Mouse (Mus musculus): ENCODE results near the gene Secisbp2.

Gene Secisbp2

DNA sequence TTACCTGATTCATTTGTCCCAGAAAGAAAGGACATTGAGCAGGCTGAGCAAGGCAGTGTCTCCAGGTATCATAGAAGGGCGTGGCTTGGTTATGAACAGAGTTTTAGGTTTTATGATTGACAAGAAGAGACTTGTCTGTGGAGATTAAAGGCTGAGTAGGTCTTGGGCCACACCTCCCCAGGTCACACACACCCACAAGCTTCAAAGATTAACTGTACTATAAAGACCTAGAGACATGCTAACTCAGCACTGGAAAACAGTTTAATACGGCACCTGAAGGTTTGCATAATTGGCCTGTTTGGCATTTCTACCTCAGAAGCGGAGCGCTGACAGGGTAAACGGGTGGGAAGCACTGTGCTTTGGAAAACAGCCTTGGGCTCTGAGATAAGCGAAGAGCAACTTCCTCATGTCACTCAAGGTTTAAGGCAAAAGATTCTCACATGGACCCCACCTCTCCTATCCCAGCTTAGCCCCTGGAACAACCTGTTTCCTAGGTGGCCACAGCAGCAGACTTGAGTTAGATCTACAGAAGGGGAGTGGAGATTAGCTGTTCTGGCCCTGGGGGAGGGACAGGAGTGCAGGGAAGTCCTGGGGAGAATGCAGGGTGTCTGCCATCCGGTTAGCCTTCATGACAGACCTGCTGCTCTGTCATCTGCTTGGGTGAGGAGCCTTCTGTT lies 33.9 kb downstream of the Secisbp2 start:
- CTCF ChIA-PET: no interaction called here

DNA sequence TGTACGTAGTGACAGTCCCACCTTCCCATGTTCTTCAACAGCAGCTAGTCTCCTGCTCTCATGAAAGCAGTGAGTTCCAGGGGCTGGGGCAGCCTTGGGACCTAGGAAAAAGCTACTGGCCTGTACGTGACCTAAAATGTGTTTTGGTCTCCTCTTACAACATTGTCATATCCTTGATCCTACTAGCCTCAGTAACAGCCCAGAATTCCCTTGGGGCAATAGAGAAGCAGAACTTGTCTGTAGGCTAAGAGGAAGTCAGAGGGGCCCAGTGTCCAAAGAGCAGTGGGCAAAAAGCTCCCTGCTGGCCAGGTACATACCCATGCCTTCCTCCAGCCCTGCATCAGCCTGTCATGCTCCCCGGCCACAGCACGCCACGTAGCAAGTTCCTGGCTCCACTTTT lies 35.5 kb downstream of the Secisbp2 start:
- CTCF ChIA-PET: interaction anchor here (1.3 kb wide), 1 partner anchor 489 kb away, joined by 10 read pairs; no protein-coding TSS in a partner anchor

DNA sequence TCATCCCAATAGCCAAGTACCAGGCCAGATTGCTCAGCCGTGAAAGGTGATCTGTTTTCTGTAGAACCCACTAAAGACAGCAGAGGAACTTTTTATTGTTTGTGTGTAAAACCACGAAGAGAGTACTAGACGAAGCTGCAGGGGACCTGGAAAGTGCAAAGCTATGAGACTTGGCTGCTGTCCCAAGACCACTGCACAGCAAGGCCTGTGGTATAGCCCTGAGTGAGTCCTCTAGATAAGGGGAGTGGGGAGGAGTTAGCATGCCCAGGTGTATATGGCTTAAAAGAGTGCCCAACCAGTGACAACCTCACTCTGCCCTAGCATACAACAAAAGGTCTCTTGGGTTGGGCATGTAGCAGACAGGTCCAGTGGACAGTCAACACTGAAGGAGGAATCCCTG lies 37.2 kb downstream of the Secisbp2 start:
- CTCF ChIA-PET: no interaction called here

DNA sequence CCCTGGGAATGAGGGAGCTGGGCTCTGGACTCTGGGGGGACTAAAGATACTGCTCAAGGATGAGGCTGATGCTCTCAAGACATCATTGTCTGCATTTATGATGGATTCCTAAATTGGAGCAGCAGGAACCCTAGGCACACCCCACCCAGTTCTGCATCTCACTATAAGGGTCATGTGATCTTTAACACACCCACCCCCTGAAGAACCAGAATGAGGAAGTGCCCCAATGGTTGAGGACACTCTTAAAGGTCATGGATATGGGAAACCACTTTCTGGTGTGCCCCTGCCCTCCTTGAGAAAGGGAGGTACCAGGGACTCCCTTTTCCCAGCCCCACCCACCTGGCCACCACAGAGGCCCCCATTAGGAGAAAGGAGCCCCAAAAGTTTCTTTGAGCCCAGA lies 45.0 kb downstream of the Secisbp2 start:
- CTCF ChIA-PET: no interaction called here

DNA sequence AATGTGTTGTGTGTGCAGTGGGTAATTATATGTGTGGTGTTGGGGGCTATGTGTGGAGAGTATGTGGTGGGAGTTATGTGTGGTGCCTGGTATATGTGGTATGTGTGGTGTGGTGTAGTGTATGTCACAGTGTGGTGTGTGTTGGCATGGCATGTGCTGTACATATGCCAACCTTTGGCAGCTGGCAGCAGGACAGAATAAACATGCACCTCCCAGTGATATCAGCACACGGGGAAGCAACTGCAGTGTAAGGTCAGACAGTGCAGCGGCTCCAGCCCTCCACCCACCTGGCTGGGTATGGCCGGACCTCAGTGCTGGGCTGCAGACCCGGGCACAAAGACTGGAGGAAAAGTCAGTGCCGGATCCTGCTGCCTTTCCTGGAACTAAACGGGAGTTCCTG lies 46.0 kb downstream of the Secisbp2 start:
- CTCF ChIA-PET: no interaction called here

DNA sequence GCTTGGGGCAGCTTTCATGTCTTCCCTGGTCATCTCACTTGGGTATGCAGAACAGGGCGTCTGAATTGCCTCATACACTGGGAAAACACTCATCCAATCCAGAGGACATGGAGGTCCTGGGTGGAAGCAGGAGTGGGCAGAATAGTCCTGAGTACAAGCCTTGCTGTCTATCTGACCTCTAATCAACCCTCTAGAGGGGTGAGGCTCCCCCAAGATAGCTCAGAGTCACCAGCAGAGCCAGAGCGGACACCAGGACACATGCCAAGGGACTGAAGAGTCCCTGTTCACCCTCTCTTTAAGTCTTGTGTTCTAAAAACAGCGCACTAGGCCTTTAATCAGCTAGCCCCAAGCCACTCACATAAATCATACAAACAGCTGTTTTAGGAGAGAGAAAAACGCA lies 46.4 kb downstream of the Secisbp2 start:
- CTCF ChIA-PET: no interaction called here

DNA sequence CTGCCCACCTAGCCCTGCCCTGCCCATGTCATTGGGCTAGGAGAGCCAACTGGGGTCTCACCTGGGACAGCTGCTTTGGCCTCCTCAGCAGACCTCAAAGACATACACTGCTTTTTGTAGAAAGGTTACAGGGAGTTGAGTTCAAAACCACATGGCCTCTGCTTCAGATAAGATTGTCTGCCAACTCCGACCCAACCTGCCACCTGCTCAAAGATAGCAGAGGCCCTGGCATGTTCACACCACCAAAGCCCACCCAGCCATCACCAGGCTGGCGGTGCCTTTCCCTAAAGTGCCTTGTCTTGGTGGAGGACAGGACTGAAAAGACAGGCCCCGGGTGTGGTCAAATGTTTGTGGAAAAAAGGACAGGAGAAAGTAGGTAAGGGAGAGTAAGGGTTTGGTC lies 46.8 kb downstream of the Secisbp2 start:
- CTCF ChIA-PET: no interaction called here

DNA sequence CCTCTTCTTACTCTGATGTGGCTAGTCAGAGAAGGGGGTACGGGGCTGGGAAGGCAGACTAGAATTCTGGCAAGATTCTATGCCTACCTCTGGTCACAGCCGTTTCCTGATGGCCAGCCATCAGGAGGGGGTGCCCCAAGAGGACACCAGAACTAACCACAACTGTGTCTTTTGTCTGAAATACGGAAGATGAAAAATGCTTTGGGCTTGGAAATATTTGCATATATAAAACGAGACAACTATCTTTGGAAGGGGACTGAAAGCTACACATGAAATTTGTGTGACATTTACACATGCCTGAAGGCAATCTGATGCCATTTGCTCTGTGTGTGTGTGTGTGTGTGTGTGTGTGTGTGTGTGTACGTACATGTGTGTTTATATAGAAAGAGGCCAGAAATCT lies 52.4 kb downstream of the Secisbp2 start:
- CTCF ChIA-PET: no interaction called here

DNA sequence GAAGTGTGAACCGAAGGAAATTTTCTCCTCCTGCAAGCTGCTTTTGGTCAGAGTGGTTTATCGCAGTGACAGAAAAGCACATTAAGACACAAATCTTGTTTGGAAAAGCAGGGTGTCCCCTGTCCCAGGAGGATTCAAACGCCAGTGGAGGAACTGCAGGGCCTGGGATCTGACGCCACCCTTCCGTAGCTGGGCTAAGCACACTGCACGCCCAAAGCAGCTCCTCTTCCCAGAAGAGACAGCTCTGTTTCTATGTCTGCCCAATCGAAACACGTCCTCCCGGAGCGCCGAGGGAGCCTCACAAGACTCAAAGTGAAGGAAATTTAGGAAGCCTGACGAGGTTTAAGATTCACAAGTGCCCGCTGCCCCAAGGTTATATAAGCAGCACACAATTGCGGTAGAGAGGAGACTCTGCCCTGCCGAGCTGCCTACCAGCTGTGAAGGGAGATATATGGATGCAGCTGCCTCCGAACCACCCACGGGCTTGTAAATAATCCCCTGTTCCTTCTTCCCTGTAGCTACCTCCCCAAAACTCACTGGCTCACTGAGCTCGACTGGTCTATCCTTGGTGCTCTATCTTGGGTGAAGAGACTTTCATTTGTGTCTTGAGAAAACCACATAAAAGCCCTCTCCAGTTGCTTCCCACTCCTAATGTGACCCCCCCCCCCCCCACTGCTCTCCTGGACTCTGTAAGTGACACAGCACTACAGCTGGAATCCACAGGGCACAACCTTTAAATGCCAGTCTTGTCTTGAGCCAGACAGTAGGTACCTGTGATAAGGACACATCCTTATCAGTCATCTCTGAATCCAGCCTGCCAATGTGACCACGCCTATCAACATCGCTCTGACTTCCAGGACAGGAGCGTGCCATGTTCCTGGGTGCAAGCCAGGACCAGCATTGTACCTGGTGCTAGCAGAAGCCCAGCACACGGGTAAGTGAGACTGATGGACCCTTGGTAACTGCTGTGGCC lies 54.7 kb downstream of the Secisbp2 start:
- CTCF ChIA-PET: interaction anchor here (0.8 kb wide), 1 partner anchor 9 kb away, joined by 4 read pairs; no protein-coding TSS in a partner anchor

DNA sequence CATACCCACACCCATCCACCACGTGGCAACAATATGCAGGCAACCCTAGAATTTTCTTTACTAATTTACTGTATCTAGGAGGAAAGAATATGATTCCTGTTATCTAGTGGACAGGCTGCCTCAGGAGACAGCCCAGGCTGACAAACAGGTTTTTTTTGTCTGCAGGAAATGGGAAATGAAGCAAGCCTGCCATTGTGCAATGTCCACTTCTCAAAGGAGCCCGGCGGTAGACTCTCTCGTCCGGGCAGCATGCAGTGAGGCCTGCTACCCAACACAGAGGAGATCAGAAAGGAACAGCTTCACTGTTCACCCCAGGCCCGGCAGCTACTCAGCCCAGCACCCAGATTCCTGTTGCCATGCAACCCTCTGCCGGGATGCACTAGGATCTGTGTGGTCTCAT lies 59.2 kb downstream of the Secisbp2 start:
- CTCF ChIA-PET: interaction anchor here (0.6 kb wide), 2 partner anchors 18 to 320 kb away, joined by 3 to 5 read pairs; no protein-coding TSS in a partner anchor

DNA sequence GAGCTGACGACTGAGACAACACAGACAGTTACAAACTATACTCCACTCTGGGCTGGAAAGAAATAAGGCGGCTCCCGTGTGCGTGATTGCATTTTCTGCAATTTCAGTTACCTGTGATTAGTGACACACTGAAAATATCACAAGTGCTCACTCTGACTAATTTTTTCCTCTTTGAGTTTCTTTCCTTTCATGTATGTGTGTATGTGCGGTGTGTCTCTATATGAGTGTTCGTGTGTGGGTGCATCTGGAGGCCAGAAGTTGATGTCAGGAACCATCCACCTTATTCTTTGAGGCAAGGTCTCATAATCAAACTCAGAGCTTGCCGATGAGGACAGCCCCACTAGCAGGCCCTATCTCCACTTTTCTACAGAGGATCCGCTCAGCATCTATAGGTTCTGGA lies 60.5 kb downstream of the Secisbp2 start:
- CTCF ChIA-PET: no interaction called here

DNA sequence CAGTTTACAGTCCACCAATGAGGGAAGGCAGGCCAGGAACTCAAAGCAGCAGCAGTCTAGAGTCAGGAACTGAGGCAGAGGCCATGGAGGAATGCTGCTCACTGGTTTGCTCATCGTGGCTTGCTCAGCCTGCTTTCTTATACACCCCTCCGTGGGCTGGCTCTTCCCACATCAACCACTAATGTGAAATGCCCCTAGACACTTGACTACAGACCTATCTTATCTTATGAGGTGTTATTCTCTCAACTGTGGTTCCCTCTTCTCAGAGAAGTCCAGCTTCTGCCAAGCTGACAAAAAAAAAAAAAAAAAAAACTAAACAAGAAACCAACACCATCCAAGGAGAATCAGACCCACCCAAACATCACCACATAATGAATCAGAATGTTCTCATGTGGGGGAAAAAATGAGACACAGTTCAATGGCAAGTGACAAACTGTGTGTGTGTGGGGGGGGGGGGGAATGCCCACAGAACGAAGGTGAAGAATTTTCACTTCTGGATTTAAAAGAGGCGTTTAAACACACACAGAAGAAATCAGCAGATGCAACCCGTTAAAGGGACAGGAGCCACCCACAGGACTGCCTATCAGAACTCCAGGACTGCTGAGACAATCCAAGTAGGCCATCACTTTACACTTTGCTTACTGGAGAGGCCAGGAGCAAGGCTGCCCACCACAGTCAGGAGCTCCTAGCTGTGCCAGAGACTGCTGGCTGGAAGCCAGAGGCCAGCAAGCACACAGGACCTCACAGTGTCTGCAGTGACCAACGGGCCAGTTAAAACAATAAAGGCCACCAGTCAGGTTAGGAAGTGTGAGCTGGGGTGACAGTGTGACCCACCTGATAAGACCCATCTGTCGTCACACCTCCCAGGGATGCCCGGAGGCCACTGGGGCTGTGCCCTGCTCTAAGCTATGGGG lies 65.1 kb downstream of the Secisbp2 start:
- CTCF ChIA-PET: interaction anchor here (0.7 kb wide), 1 partner anchor 99 kb away, joined by 4 read pairs; no protein-coding TSS in a partner anchor

DNA sequence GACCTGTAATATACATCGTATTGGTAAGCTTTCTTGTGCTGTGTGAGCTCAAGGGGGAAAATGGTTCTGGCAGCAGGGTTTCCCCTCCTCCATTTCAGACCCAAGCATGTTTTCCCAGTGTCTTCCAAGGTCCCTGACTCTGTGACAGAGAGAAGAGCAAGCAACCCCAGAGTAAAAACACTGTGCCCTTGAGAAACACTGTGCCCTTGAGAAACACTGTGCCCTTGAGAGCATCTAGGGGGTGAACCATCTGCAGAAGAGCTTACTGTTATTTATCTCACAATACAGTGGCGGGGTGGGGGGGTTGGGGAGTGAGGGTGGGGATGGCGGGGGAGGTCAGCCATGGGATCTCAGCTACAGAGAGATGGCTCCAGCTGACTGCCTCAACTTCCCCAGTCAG lies 67.8 kb downstream of the Secisbp2 start:
- CTCF ChIA-PET: interaction anchor here (0.5 to 1.6 kb wide), 2 partner anchors 97 to 109 kb away, joined by 3 to 5 read pairs; no protein-coding TSS in a partner anchor

DNA sequence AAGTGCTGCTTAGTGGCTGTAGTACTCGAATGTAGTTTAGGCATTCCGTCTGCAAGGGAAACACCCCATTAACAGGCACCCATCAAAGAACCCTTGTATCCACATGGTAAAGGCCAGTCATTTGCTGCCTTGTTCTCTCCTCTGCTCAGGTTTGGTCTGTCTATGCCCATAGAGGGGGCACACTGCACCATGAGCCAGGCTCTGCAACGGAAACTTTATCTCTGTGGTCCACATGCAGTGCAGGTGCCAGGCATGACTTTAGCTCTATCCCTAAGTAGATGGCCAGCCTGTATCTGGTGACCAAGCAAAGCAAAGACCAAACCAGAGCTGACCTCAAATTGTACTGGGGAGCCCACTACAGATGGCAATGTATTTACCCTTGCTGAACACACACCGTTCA lies 69.1 kb downstream of the Secisbp2 start:
- CTCF ChIA-PET: interaction anchor here (0.6 to 1.6 kb wide), 2 partner anchors 96 to 259 kb away, joined by 3 to 7 read pairs; no protein-coding TSS in a partner anchor

DNA sequence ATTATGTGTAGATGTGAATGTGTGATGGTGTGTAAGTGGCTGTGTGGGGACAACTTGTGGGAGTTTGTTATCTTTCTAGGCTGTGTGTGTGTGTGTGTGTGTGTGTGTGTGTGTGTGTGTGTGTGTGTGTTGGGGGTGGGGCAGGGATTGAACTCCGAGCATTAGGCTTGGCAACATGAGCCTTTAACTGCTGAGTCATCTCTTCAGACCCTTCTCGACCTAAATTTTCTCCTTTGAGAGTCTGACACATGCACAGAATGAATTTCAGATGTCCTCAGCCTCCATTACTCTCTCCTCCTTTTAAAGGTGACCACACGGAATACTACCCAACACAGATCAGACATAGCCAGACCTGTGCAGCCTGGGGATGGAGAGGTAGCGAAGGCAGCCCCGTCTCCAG lies 71.6 kb downstream of the Secisbp2 start:
- CTCF ChIA-PET: interaction anchor here (0.7 kb wide), 1 partner anchor 94 kb away, joined by 4 read pairs; no protein-coding TSS in a partner anchor

DNA sequence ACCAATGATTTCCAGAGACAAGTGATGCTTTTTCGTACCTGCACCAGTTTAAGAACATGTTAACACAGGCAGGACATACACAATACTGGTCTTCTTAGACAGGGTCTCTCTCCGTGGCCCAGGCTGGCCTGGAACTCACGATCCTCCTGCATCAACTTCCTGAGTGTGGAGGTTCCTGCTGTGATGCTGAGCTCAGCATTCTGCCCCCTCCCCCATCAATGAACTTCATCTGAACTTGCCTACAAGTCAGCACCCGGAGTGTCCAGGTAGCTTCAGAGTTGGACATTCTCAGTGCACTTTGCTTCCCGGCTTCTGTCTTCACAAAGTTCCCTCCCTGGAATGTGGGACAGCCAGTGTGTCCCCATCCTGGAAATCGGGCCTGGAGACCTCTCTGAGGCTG lies 73.1 kb downstream of the Secisbp2 start:
- CTCF ChIA-PET: no interaction called here

DNA sequence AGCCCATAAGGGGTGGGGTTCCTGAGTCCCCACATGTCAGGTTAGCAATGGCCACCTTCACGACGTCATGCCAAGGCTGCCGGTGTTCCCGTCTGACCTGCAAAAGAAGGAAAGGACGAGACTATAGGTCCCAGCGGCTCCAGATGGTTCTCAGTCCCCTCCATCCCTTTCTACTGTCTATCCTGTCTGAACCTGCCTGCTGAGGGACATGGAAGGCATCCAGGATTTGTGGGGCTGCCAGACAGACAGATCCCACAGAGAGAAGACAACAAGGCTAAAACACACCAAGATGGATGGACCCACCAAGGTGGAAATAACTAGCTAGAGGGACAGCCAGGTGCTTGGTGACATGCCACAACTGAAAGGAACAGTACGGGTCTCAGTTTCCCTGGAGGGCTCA lies 73.9 kb downstream of the Secisbp2 start:
- CTCF ChIA-PET: no interaction called here

DNA sequence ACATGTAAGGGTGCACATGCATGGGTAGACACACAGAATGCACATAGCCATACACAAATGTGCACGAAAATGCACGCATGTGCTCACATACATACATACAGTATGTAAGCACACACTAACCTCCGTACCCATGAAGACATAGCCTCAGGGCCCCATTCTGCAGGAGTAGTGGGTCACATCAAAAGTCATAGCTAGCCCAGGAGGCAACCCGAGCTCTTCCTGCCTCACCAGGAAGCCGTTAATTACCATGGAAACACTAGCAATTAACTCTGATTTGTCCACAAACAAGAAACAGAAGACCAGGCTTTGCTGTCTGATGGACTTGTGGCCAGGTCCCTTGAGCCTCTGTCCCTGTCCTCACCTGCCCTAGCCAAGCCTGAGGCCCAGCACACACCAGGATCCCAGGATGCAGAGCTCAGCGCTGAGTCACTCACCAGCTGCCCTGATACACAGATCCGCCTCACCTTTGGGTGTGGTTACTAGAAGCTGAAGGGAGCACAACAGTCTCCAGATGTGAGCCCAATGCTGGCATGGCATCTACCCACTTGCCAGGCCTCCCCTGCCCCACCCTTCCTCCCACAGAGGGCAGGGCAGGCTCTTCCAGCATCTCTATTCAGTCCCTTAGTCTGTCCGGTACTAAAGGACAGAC lies 74.6 kb downstream of the Secisbp2 start:
- CTCF ChIA-PET: no interaction called here

DNA sequence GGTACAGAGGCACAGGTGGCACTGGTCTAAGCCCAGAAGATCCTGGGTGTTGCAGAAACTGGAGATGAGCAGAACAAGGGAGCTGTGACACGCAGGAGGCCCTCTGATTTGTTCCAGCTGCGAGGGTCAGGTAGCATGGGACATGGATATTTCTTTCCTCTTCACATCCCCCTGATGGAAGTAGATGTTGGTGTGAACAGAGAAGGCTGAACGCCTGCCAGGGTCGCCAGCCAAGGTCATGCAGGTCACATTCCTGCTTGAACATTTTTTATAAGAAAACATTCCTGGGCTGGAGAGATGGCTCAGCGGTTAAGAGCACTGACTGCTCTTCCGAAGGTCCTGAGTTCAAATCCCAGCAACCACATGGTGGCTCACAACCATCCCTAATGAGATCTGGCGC lies 75.9 kb downstream of the Secisbp2 start:
- CTCF ChIA-PET: interaction anchor here (0.5 kb wide), 1 partner anchor 82 kb away, joined by 3 read pairs; no protein-coding TSS in a partner anchor

DNA sequence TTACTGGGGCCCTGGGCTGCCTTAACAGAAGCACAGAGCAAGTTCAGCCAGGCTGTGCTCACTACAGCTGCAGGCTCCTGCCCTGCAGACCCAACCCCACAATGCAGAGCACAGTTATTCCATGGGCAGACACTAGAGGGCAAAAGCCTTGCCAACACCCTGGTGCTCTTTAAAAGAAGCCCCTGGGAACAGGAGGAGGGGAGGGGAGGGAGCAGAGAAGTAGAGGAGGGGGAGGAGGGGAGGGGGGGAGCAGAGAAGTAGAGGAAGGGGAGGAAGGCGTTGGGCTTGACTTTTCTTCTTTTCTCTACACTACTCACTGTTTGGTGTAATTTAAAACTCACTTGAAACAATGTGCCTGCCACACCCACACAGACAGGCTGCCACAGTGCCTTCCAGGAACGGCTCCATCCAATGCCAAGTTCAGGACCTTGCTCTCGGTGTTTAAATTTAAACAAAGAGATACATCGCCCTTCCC lies 78.4 kb downstream of the Secisbp2 start:
- CTCF ChIA-PET: interaction anchor here (0.6 kb wide), 1 partner anchor 85 kb away, joined by 11 read pairs; no protein-coding TSS in a partner anchor

DNA sequence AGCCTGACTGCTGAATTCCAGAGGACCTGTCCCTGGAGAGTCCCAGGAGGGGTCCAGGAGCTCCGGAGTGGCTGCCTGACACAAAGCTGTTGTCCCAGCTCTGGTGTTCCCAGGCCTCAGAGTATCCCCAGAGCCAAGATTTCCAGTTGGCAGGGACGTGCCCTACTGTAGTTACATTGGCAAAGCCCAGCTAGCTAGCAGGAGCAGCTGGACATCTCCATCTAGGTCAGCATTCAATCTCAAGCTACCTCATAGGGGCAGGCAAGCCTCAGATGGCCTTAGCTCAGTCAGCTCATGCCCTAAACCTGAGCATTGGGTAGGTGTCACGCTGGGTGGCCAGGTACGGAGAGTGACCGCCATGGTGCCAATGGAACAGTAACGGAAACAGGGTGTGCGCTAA lies 80.0 kb downstream of the Secisbp2 start:
- CTCF ChIA-PET: no interaction called here

All from spleen, embryonic (tissue).